Mouse (Mus musculus) granulocyte monocyte progenitor cell, adult 5-6 weeks (primary cell): ENCODE results near the gene Kif26b. TPM values are rescaled to one million over a fixed set of nuclear protein-coding genes. Genes with fewer than 3 reads are reported as not detected.

Source experiments
- ATAC-seq: replicated peaks from 2 replicates; pipeline ENCODE4 v1.8.0; 2016; ENCODE audit warnings: mild to moderate bottlenecking, moderate TSS enrichment, inconsistent platforms; ENCODE audit not compliant: poor library complexity, severe bottlenecking
- total RNA-seq, 2 experiments: library from RNA; stranded (forward) in 1 of 2; stranded (reverse) in 1 of 2; fragments of 200-712, 200-1000 nt in 1 of 2; fragments of >200 nt in 1 of 2; fragmentation: Nextera tagmentation in 1 of 2; gene quantifications; 2 replicates each; pipeline ENCODE4 v1.2.3; 2014 to 2017

The Kif26b gene
- total RNA-seq, 2 experiments from 2014 or later, result 0.21 TPM

DNA sequence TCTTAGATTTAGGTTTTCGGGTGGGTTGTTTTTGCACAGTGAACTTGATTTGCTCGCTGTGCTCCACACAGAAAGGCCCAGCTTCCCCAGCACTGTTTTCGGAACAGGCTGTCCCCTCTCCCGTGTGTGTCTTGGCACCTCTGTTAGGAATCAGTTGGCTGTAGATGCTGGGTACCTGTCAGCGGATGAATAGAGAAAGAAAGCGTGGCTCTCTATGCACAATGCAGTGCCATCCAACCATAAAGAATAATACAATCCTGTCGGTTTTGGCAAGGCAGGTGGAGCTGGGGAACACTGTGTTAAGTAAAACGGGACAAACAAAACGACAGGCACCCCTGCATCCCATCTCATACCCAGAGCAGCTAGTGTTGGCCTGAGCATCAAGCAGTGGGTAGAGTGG is 220.9 kb downstream of the Kif26b start:
- no peak for ATAC-seq

DNA sequence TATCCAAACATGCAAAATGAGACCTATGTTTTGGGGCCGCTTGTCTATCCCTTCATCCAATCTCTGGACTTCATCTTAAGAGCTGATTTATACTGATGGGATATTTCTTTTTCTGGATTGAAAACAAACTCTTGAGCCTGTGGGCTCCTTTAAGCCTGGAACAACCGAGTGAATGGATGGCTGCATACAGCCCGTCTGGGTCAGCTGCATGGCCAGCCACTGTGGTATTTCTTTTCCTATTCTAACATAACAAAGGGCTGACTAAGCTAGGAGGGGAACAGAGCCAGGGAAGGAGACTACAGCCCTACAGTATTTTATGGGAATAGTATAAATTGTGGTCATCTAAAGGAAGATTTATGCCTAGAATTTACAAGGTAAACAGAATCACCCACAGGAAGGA is 229.5 kb downstream of the Kif26b start:
- ATAC-seq, result no peak

DNA sequence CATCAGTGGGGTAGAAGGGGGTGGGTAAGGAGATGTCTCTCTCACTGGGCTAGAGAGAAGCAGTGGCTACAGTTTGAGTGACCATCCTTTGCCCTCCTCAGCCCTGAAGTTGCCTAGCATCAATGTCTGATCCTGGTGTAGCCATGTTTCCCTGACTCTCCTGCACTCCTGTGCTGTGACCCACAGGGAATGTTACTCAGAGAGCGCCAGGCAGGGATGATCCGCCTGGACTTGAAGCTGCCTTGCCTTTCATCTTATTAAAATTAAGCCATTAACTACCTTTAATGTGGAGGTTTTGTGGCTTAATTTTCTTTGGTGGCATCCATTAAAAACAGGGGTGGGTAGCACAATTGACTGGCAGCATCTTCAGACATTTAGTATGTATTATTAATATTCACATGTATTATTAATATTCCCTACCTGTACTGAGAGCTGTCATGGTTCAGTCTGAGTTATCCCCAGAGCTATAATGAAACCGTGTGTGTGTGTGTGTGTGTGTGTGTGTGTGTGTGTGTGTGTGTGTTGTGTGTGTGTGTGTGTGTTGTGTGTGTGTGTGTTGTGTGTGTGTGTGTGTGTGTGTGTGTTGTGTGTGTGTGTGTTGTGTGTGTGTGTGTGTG is 233.3 kb downstream of the Kif26b start:
- no peak for ATAC-seq

DNA sequence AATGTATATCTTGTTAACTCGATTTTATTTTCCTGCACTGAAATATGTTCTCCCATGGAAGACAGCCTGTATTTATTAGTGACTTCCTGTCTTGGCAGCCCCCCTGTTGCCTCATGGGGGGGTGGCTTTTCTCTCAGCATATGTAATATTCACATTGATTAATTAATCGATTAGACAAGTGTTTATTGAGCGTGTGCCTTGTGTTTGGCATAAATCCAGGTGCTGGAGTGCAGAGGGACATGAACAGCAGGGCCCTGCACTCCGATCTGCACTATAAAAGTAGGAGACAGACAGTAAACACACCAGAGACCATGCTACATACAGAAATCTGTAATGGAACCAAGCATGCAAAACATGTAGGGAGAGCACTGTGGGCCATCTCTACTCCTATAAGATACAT is 236.0 kb downstream of the Kif26b start:
- no peak for ATAC-seq

DNA sequence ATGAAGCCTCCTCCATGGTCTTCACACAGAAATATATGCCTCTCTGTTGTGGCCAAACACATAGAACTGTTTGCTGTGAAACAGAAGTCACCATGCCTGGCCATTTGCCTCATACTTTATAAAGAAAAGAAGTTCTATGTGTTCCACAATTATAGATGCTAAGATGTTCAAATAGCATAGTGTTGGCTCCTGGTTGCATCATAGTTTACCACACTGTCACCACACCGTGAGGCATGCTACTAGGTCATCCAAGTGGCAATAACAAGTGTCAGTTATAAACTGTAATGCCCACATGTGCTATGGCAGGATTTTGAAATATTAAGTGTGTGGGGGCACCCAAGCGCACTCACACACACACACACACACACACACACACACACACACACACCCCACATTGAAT is 236.7 kb downstream of the Kif26b start:
- ATAC-seq, result peak; percentile 56; the same call in 1 of the 2 replicates

DNA sequence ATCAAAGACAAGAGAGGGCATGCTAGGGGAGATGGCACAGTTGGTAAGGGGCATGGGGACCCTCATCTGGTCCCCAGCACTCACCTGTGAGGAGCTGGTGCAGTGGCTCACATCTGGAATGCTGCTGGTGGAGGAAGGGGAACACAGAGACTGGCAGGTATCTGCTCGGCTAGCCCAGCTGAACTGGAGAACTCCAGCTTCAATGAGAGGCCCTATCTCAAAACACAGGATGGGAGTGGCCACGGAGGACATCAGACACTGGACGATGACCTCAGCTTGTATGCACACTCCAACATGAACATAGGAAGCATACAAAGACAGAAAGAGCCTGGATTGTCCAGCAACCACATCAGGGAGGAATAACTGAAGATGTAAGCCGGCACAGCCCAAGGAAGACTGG is 240.1 kb downstream of the Kif26b start:
- ATAC-seq, result no peak

DNA sequence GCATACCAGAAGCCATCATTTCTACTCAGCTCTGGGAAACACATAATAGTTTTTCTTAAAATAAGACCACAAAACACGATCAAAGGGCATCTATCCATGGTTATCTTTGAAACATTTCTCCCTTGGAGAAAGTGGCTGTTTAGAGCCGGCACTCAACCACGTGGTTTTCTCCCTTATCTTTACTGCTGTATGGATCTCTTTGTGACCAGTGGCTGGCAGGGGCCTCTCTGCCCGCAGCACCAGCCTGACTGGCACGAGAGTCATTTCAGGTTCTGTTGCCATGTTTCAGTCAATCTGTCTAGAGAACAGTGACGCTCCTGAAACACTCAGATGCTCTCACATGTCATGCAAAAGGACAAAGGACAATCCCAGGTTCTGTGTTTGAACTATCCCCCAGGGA is 241.1 kb downstream of the Kif26b start:
- ATAC-seq, result no peak

DNA sequence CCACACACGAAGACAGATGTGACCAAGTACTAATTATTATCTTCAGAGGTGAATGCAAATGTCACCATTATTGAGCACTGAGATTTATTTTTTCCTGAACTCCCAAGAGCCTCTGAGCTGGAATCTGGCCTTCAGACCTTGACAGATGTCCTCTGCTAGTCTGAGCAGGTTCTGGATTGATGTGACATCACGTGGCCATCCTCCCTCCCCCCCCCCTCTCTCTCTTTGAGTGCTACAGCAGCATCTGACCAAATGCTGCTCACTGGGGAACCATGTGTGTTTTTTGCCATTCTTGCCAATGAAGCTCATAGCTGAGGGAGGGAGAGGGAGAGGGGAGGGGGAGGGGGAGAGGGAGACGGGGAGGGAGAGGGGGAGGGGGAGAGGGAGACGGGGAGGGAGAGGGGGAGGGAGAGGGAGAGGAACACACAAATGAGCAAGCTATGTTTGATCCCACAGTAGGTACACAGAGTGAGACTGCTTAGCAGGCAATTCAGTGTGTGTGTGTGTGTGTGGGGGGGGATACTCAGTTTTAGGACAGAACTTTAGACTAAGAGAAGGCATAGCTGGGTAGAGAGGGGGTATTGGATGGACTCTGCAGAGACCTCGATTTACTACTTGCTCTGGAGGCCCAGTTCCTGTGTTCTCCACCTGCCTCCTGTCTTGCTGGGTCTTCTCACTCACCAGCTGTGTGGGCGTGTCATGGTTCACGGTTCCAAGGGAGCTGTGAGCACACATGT is 241.9 kb downstream of the Kif26b start:
- no peak for ATAC-seq

DNA sequence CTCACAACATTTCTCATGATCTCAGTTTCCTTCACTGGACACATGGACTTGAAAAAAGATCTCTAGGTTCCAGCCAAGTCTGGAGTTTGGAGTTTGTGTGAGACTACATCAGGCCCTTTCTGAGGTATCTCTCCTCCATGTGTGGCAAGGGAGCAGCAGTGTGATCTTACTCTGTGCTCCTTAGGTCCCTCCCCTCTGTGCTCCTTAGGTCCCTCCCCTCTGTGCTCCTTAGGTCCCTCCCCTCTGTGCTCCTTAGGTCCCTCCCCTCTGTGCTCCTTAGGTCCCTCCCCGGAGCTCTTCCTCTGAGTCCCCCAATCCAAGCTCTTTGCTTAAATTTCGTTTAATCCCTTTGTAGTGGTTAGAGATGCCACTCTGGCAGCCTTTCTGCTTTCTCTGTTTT is 250.8 kb downstream of the Kif26b start:
- no peak for ATAC-seq

DNA sequence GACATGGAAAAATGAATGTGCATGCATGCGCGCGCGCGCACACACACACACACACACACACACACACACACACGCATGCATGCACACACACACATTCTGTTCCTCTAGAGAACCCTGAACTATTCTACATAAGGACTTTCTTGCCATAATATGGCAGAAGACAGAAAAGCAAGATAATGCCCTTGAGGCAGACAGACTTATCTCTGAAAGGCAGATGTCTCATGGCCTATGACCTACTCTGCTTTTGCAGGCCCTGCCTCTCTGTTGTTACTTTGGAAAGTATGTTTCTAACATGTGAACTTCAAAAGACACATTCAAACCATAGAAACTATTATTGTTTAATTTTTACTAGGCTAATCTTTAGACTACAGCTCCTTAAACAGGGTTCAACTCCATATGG is 255.1 kb downstream of the Kif26b start:
- no peak for ATAC-seq

DNA sequence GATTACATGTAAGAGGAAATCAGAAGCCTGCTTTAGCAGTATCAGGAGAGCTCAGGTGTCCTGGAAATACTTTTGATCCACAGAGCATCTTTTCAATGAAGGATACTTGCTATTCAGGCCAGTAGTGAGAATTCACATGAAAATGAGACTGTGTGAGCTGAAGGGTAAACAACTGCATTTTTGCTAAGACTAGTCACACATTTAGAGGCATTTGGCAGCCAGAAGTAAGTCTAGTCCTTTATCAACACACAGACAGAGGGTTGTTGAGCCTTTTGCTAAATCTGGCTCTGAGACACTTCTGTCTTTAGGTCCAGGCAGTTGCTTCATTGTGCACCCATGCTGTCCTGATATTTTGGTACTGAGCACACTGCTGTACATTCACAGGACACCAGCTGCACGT is 262.3 kb downstream of the Kif26b start:
- ATAC-seq, result no peak

DNA sequence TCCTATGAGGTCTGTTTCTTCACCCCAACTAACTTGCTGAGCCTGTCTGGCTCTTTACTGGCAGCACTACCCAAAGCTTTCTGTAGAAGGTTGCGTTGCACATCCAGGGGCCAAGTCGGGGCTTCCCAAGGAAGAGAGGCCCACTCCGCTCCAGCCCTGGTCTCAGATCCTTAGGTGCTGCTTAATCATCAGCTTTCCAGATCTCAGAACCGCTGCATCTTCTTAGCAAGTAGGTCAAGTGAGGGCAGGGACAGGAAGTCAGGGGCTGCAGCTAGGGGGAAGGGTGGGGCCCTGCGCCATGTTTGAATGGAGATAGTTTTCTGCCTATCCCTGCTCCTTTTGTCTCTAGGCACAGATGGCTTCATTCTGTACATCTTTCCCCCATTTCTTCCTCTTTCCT is 263.8 kb downstream of the Kif26b start:
- no peak for ATAC-seq

DNA sequence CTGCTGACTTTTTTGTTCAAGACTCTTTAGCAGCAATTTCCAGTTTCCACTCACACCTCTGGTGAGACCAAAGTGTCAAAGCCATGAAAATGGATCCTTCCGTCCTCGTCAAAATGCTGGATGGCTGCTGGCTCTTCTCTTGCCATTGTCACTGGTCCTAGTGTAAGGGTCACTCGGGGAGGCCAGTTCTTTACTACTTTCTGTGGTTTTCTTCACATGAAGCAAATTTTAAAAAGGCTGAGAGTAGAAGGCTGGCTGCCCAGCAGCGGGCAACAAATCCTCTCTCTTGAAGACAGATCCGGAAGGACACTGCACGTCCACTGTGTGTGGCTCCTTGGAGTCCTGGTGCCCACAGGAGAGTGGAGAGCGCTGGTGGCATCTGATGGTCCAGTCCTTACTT is 265.9 kb downstream of the Kif26b start:
- ATAC-seq, result no peak

DNA sequence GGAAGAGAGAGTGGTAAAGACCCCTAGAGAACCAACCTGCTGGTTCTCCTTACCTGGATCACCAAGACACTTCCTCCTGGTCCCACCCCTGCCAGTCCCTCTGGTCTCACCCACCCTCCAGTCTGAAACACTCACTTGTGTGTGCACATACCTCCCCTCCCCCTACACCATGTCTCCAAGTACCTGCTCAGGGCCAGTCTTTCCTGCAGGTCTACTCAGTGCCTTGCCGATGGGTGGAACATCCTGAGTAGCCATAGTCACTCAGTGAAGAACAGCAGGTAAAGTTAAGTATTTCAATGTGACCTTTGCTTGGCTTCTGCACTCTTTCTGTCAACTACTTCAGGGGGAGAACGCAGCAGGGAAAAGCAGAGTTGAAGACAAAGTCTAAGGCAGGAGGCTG is 268.5 kb downstream of the Kif26b start:
- ATAC-seq, result no peak

DNA sequence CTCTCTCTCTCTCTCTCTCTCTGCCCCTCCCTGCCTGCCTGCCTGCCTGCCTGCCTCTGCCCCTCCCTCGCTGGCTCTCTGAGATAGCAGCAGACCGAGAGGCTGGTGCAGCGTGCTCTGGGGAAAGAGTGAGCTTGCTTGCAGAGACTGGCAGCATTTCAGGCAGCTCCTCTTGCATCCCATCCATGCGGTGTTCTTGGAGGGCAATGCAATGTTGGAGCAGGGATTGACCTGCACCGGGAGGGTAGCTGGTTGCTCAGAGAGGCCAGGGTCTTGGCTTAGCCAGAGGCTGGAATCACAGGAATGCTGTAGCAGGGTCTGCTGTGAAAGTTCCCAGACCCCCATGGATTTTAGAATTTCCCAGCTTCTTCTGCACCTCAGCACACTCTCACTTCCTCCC is 269.4 kb downstream of the Kif26b start:
- ATAC-seq, result no peak

DNA sequence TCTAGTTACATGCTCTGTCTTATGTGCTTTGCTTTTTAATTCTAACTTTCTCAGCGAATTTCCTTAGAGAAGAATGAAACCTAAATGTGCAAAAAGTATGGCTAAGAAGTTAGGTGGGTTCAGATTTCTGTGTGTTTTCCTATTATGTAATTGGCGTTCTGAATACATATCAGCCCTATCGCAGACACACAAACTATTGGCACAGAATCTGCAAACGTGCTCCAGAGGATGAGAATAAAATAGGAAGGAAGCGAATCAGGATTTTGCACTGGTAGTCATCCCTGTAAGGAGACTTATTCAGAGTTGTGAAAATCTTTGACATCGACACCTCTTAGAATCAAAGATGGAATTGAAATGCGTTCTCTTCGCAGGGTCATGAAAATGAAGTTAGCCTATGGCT is 270.0 kb downstream of the Kif26b start:
- no peak for ATAC-seq

DNA sequence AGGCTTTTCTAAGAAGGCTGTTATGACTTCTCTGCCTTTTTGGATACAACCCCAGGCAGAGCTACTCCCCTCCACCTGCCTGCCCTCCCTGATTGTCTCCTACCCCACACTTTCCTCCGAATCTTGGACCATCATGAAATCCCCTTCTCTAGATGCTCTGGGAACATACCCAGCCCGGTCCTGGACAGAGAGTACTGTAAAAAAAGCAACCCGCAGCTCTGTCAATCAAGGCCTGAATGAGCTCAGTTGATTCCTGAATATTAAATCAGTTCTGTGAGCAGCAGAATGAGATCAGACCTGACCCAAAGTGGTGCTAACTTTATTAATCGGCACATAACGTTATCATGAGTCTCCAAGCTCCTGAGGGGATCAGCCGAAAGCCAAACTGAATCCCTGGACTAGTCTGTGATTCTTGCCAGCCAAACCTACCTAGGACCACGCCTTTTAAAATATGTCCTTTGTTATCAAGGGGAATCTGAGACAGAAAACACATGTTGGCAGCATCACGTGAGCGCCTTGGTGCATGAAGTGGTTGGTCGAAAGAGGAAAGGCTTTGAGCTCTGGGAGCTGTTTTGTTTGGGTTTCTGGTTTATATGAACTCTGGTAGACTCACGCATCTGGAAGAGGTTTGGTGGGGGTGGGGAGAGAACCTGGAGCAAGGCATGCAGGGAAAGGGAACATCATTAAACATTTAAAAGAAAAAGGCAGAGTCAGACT is 271.1 kb downstream of the Kif26b start:
- no peak for ATAC-seq

DNA sequence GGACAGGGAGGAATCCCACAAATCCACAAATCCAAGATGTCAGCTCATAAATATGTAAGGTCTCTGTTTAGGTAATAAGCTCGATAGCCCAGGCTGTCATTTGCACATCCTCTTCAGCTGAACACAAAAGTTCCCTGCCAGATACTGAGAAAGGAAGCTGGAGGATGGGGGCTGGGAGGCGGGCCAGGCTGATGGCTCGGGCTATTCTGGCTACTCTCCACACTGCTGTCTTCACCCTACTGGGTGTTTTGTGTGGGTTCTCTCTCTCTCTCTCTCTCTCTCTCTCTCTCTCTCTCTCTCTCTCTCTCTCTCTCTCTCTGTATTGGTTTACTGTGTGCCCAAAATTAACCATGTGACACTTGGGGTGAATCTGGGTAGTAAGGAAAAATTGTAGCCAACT is 274.2 kb downstream of the Kif26b start:
- no peak for ATAC-seq

DNA sequence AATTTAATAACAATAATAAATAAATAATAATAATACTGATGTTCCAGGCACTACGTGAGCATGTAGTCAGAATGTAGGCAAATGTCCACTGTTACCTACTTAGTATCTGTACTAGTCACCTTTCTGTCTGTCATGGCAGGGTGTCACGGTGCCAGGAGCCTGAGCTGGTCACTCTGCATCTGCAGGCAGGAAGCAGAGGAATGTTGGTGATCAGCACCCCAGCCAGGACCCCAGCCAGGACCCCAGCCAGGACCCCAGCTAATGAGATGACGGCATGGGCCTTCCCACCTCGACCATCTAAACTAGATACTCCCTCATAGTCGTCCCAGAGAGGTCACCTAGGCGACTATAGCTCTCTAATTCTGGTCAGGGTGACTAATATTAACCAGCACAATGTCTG is 288.6 kb downstream of the Kif26b start:
- ATAC-seq, result no peak

DNA sequence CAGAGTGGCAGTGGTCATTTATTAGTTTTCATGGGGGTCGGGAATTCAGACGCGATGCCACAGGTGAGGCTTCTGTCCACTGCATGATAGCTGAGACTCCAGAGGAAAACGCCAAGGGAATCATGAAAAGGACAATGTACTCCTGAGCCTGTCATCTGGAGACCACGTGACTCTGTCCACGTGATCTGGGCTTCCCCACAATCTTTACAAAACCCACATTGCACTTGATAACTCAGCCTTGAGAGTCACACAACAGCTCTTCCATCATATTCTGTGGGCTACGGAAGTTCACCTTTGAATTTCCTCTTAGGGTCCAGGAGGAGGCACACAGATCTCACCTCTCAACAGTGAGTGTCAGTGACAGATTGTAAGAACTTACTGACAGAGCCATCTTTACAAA is 290.1 kb downstream of the Kif26b start:
- ATAC-seq, result no peak

DNA sequence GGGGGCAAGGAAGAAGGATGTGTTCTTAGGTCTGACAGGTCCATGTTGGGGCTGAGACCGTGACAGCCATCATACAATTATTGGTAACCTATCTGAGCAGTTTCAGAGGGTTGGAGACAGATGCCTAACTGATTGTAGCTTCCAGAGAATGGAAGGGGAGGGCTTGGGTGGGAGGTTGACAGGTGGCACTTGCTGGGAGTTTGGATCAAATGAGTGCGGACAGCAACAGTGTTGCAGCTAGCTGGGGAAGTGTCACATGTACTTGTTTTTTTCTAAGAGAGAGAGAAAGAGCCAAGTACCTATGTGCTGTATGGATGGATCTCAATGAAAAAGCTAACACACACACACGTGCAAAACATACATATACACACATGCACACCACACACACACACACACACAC is 291.2 kb downstream of the Kif26b start:
- ATAC-seq, result no peak
